Mouse (Mus musculus): ENCODE results near the gene Ocm. TPM values are rescaled to one million over a fixed set of nuclear protein-coding genes. Genes with fewer than 3 reads are reported as not detected.

The Ocm gene
- total and polyA plus RNA-seq, 3 experiments = not detected

- H3K4me1 ChIP-seq (ENCODE audit: control insufficient read depth in 1 of 2, insufficient read depth in 2 of 2) = peaks cover 0 to 15% of the 10 kb centered on the region in 2 experiments; a peak in 2 of 4 replicates
- dilution Hi-C loops (cut with MboI; ENCODE audit: extremely low pct_ligation_motif_present, extremely low pct_unique_long_range_greater_than_20kb, low sequenced_read_pairs) = no loop called here
- in situ Hi-C loops (cut with MboI; ENCODE audit: low pct_ligation_motif_present, low pct_unique_long_range_greater_than_20kb, low sequenced_read_pairs) = loop anchor here (25.0 kb wide), 1 partner anchor 690 kb away; no protein-coding TSS in a partner anchor
- H3K9ac ChIP-seq (ENCODE audit: insufficient read depth, low read depth) = no peak overlapping the region
- no peak overlapping the region for H3K4me2 ChIP-seq (ENCODE audit: insufficient read depth, low read depth, poor library complexity, severe bottlenecking)
- H3K9me3 ChIP-seq (replicated peaks; ENCODE audit: low read length) = no peaks in the 10 kb centered on the region
- no peaks in the 10 kb centered on the region for H3K36me3 ChIP-seq (replicated peaks in 1 of 2; ENCODE audit: control insufficient read depth in 1 of 2, insufficient read depth in 1 of 2, low read length in 1 of 2)
- no peak for DNase-seq (ENCODE audit: extremely low read depth)
- TF ChIP-seq NELFE (IDR thresholded peaks at IDR 0.05; ENCODE audit: low read depth, low read length) = no peak
- TF ChIP-seq TCF12 (IDR thresholded peaks at IDR 0.05; ENCODE audit: low read depth, low read length) = no peak
- no peak for TF ChIP-seq JUND (conservative IDR thresholded peaks at IDR 0.05; ENCODE audit: low read depth, low read length)
- no peak for TF ChIP-seq JUN (IDR thresholded peaks at IDR 0.05; ENCODE audit: insufficient read depth, low read depth, low read length)
- H3K79me2 ChIP-seq (replicated peaks; ENCODE audit: control insufficient read depth, extremely low read depth, insufficient read depth, poor library complexity, severe bottlenecking) = no peaks in the 10 kb centered on the region
- H3K27ac ChIP-seq (ENCODE audit: insufficient read depth, low read depth) = no peak overlapping the region
- H3K4me3 ChIP-seq (replicated peaks in 1 of 3; ENCODE audit: low read depth in 2 of 3, low read length in 2 of 3, poor library complexity in 1 of 3) = no peak overlapping the region
- H3K27me3 ChIP-seq (replicated peaks) = no peaks in the 10 kb centered on the region
These were observed 20.9 kb upstream of the Ocm start for GRCm38 (mm10) chr5:144047324-144047723.

- dilution Hi-C loops (cut with MboI; ENCODE audit: extremely low pct_ligation_motif_present, extremely low pct_unique_long_range_greater_than_20kb, low sequenced_read_pairs) = no loop called here
- no peak for TF ChIP-seq TBP (conservative IDR thresholded peaks at IDR 0.05; ENCODE audit: low read depth, low read length)
- no peak for TF ChIP-seq POLR2A (IDR thresholded peaks at IDR 0.05; ENCODE audit: low read depth, low read length)
- no peak for TF ChIP-seq NRF1 (IDR thresholded peaks at IDR 0.05; ENCODE audit: low read depth, low read length)
- no peak for TF ChIP-seq EP300 (IDR thresholded peaks at IDR 0.05; ENCODE audit: low read length)
- TF ChIP-seq KAT2A (IDR thresholded peaks at IDR 0.05; ENCODE audit: insufficient replicate concordance, low read length) = no peak
- TF ChIP-seq SMC3 (IDR thresholded peaks at IDR 0.05; ENCODE audit: low read depth, low read length) = no peak
- no peak for TF ChIP-seq USF1 (IDR thresholded peaks at IDR 0.05; ENCODE audit: low read depth, low read length)
- no peak for TF ChIP-seq JUN (IDR thresholded peaks at IDR 0.05; ENCODE audit: insufficient read depth, low read depth, low read length)
- TF ChIP-seq POLR2AphosphoS2 (IDR thresholded peaks at IDR 0.05; ENCODE audit: low read depth, low read length) = no peak
- no peak for TF ChIP-seq MXI1 (IDR thresholded peaks at IDR 0.05; ENCODE audit: low read depth, low read length)
- no peak for TF ChIP-seq MAX (IDR thresholded peaks at IDR 0.05; ENCODE audit: low read length)
- no peak for TF ChIP-seq ZNF384 (IDR thresholded peaks at IDR 0.05; ENCODE audit: low read depth, low read length)
- TF ChIP-seq SIN3A (IDR thresholded peaks at IDR 0.05; ENCODE audit: low read length) = no peak
- TF ChIP-seq ZKSCAN1 (IDR thresholded peaks at IDR 0.05; ENCODE audit: borderline replicate concordance, low read depth, low read length) = no peak
- no peak for TF ChIP-seq CHD1 (IDR thresholded peaks at IDR 0.05; ENCODE audit: low read depth, low read length)
- TF ChIP-seq ELF1 (IDR thresholded peaks at IDR 0.05; ENCODE audit: low read depth, low read length) = no peak
- no peak for TF ChIP-seq NELFE (IDR thresholded peaks at IDR 0.05; ENCODE audit: low read depth, low read length)
- TF ChIP-seq E2F4 (IDR thresholded peaks at IDR 0.05; ENCODE audit: insufficient replicate concordance, low read depth, low read length) = no peak
- no peak for TF ChIP-seq CTCF (conservative IDR thresholded peaks at IDR 0.05 in 1 of 2, IDR thresholded peaks at IDR 0.05 in 1 of 2; ENCODE audit: low read depth in 2 of 2, low read length in 2 of 2)
- in situ Hi-C loops (cut with MboI; ENCODE audit: low pct_ligation_motif_present, low pct_unique_long_range_greater_than_20kb, low sequenced_read_pairs) = loop anchor here (5.0 to 25.0 kb wide), 2 partner anchors 114 to 694 kb away; no protein-coding TSS in a partner anchor
These were observed 16.7 kb upstream of the Ocm start for GRCm38 (mm10) chr5:144043166-144043565.

More at GRCm38 (mm10) chr5:144043166-144043565, 16.7 kb upstream of the Ocm start:
- no peaks in the 10 kb centered on the region for H3K27me3 ChIP-seq (replicated peaks)
- H3K4me3 ChIP-seq (replicated peaks in 1 of 3; ENCODE audit: low read depth in 2 of 3, low read length in 2 of 3, poor library complexity in 1 of 3) = no peak overlapping the region
- DNase-seq (ENCODE audit: extremely low read depth) = no peak
- H3K9ac ChIP-seq (ENCODE audit: insufficient read depth, low read depth) = no peak overlapping the region
- H3K79me2 ChIP-seq (replicated peaks; ENCODE audit: control insufficient read depth, extremely low read depth, insufficient read depth, poor library complexity, severe bottlenecking) = no peaks in the 10 kb centered on the region
- H3K4me1 ChIP-seq (ENCODE audit: control insufficient read depth in 1 of 2, insufficient read depth in 2 of 2) = peaks cover 0 to 19% of the 10 kb centered on the region in 2 experiments; a peak in 2 of 4 replicates
- no peaks in the 10 kb centered on the region for H3K36me3 ChIP-seq (replicated peaks in 1 of 2; ENCODE audit: control insufficient read depth in 1 of 2, insufficient read depth in 1 of 2, low read length in 1 of 2)
- H3K4me2 ChIP-seq (ENCODE audit: insufficient read depth, low read depth, poor library complexity, severe bottlenecking) = no peak overlapping the region
- H3K27ac ChIP-seq (ENCODE audit: insufficient read depth, low read depth) = no peak overlapping the region
- peaks cover 2% of the 10 kb centered on the region for H3K9me3 ChIP-seq (replicated peaks; ENCODE audit: low read length)

Measured in CH12.LX (cell line).